Mouse (Mus musculus) adrenal gland, postnatal 25 days (tissue): Measurements from ENCODE around the gene Rps27l. TPM values are rescaled to one million over a fixed set of nuclear protein-coding genes. Genes with fewer than 3 reads are reported as not detected.
"Not testable (repeated sequence)": the region's sequence is repeated elsewhere in the genome, so short reads cannot be mapped to it uniquely, and the experiment has no call there.

Experiments used
- DNase-seq: peaks from one replicate; pipeline ENCODE4 v3.0.0; 2021; ENCODE audit warnings: mixed read lengths
- long read RNA-seq: library from polyadenylated mRNA; stranded (forward); transcript quantifications from one replicate; pipeline ENCODE4 v2.0.0, GENCODE M21; 2021
- total RNA-seq: library from RNA; stranded (reverse); gene quantifications from 2 replicates; pipeline ENCODE4 v1.2.3, GENCODE M21; 2021

Rps27l gene
- total RNA-seq = 254 and 278 TPM in 2 replicates
- long read RNA-seq, transcript Rps27l-201 (4 exons, 499 nt) = major isoform, 127 of 132 reads
- long read RNA-seq, partial matches to known transcripts = 2 of 132 reads
- long read RNA-seq, other reads (novel, unspliced or antisense) = 1 of 132 reads

GRCm38 (mm10) chr9:66945647-66946641 is at the start of gene Rps27l:
Gene Rps27l, plus strand, starts transcription at chr9:66946086.
- DNase-seq = peak; percentile 95

GRCm38 (mm10) chr9:66896951-66897350 is 48.9 kb upstream of the Rps27l start:
- DNase-seq = no peak

GRCm38 (mm10) chr9:66897851-66898250 is 48.0 kb upstream of the Rps27l start:
- DNase-seq = no peak

- no peak for DNase-seq
These were observed 46.8 kb upstream of the Rps27l start for GRCm38 (mm10) chr9:66899072-66899471.

- no peak for DNase-seq
These were observed 46.4 kb upstream of the Rps27l start for GRCm38 (mm10) chr9:66899526-66899925.

GRCm38 (mm10) chr9:66905990-66906389 is 39.9 kb upstream of the Rps27l start:
- no peak for DNase-seq

GRCm38 (mm10) chr9:66907126-66907525 is 38.8 kb upstream of the Rps27l start:
- no peak for DNase-seq

GRCm38 (mm10) chr9:66907746-66908397 is 38.0 kb upstream of the Rps27l start:
- DNase-seq = no peak

GRCm38 (mm10) chr9:66909922-66910321 is 36.0 kb upstream of the Rps27l start:
- no peak for DNase-seq

GRCm38 (mm10) chr9:66910677-66911076 is 35.2 kb upstream of the Rps27l start:
- no peak for DNase-seq

GRCm38 (mm10) chr9:66912304-66912703 is 33.6 kb upstream of the Rps27l start:
- DNase-seq = no peak

- not testable (repeated sequence) for DNase-seq
These were observed 32.5 kb upstream of the Rps27l start for GRCm38 (mm10) chr9:66913254-66913934.

GRCm38 (mm10) chr9:66914540-66914939 is 31.3 kb upstream of the Rps27l start:
- no peak for DNase-seq

- DNase-seq = no peak
These were observed 30.5 kb upstream of the Rps27l start for GRCm38 (mm10) chr9:66915401-66915800.

GRCm38 (mm10) chr9:66915869-66916785 is 29.8 kb upstream of the Rps27l start:
- no peak for DNase-seq

- no peak for DNase-seq
These were observed 28.5 kb upstream of the Rps27l start for GRCm38 (mm10) chr9:66917216-66917891.

GRCm38 (mm10) chr9:66917892-66918255 is 28.0 kb upstream of the Rps27l start:
- no peak for DNase-seq

- no peak for DNase-seq
These were observed 27.1 kb upstream of the Rps27l start for GRCm38 (mm10) chr9:66918672-66919330.

- peak; percentile 99 for DNase-seq
These were observed 26.4 kb upstream of the Rps27l start, which contains the start of gene Rab8b for GRCm38 (mm10) chr9:66919382-66919971. Gene Rab8b, minus strand, starts transcription at chr9:66919687.

- peak; percentile 7 for DNase-seq
These were observed 25.9 kb upstream of the Rps27l start for GRCm38 (mm10) chr9:66919981-66920380.
